Mouse (Mus musculus): ENCODE results near the gene Msh4. TPM values are rescaled to one million over a fixed set of nuclear protein-coding genes. Genes with fewer than 3 reads are reported as not detected.

The Msh4 gene
- polyA plus RNA-seq, 1 experiment from 2014 or later: 0.04 TPM

DNA sequence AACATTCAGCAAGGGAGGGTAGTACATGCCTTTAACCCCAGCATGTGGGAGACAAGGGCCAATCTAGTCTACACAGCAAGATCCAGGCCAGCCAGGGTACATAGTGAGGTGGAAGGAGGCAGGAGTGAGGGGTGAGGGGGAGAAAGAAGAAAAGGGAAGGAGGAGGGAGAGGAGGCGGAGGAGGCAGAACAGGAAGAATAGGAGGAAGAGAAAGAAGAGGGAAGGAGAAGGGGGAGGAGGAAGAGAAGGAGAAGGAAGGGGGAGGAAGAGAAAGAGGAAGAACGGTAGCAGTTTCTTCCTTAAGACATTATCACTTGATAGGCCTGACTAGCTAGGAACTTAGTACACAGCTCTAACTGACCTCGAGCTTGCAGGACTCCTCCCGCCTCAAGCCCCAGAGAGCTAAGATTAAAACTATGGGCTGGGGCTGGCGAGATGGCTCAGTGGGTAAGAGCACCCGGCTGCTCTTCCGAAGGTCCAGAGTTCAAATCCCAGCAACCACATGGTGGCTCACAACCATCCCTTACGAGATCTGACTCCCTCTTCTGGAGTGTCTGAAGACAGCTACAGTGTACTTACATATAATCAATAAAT is 16.7 kb downstream of the Msh4 start:
- TF ChIP-seq EP300 (optimal IDR thresholded peaks at IDR 0.05) (no peak), CTCF (IDR thresholded peaks at IDR 0.05; ENCODE audit: low read depth) (no peak)

GRCm38 (mm10) chr3:153888141-153888540 is 17.8 kb downstream of the Msh4 start:
- 68% methylated on average over 6 of the region's 6 CpGs for WGBS
- Histone ChIP-seq H3K9me3 (ENCODE audit: control insufficient read depth, low read length) (no peaks in the 10 kb centered on the region), H3K9ac (ENCODE audit: low read length) (no peak overlapping the region), H3K4me1 (replicated peaks; ENCODE audit: control insufficient read depth, insufficient read depth) (no peaks in the 10 kb centered on the region), H3K36me3 (ENCODE audit: control insufficient read depth, insufficient read depth, low read length) (no peaks in the 10 kb centered on the region), H3K27ac (replicated peaks) (no peak overlapping the region), H3K4me2 (replicated peaks; ENCODE audit: low read depth) (no peak overlapping the region), H3K27me3 (ENCODE audit: control insufficient read depth, insufficient read depth, low read length) (no peaks in the 10 kb centered on the region), H3K4me3 (ENCODE audit: low read depth, low read length) (no peak overlapping the region)
- ATAC-seq (ENCODE audit: low FRiP score, low TSS enrichment) (no peak), DNase-seq (ENCODE audit: low spot score) (no peak)
- TF ChIP-seq CTCF (IDR thresholded peaks at IDR 0.05; ENCODE audit: low read depth) (no peak), EP300 (optimal IDR thresholded peaks at IDR 0.05) (no peak)

More for the DNA sequence above, 16.7 kb downstream of the Msh4 start:
- no peaks in the 10 kb centered on the region for H3K4me1 ChIP-seq (replicated peaks; ENCODE audit: control insufficient read depth, insufficient read depth)
- no peaks in the 10 kb centered on the region for H3K36me3 ChIP-seq (ENCODE audit: control insufficient read depth, insufficient read depth, low read length)
- no peaks in the 10 kb centered on the region for H3K27me3 ChIP-seq (ENCODE audit: control insufficient read depth, insufficient read depth, low read length)
- no peak overlapping the region for H3K4me3 ChIP-seq (ENCODE audit: low read depth, low read length)
- no peaks in the 10 kb centered on the region for H3K9me3 ChIP-seq (ENCODE audit: control insufficient read depth, low read length)
- WGBS: 72% methylated on average over 7 of the region's 8 CpGs
- no peak overlapping the region for H3K4me2 ChIP-seq (replicated peaks; ENCODE audit: low read depth)
- ATAC-seq (ENCODE audit: low FRiP score, low TSS enrichment) (no peak), DNase-seq (ENCODE audit: low spot score) (no peak)
- no peak overlapping the region for H3K27ac ChIP-seq (replicated peaks)
- H3K9ac ChIP-seq (ENCODE audit: low read length): no peak overlapping the region

GRCm38 (mm10) chr3:153886296-153886695 is 19.6 kb downstream of the Msh4 start:
- no peaks in the 10 kb centered on the region for H3K9me3 ChIP-seq (ENCODE audit: control insufficient read depth, low read length)
- H3K4me3 ChIP-seq (ENCODE audit: low read depth, low read length): no peak overlapping the region
- H3K36me3 ChIP-seq (ENCODE audit: control insufficient read depth, insufficient read depth, low read length): no peaks in the 10 kb centered on the region
- no peak for ATAC-seq (ENCODE audit: low FRiP score, low TSS enrichment)
- no peak for DNase-seq (ENCODE audit: low spot score)
- no peaks in the 10 kb centered on the region for H3K4me1 ChIP-seq (replicated peaks; ENCODE audit: control insufficient read depth, insufficient read depth)
- TF ChIP-seq CTCF (IDR thresholded peaks at IDR 0.05; ENCODE audit: low read depth) (peak; percentile 47), EP300 (optimal IDR thresholded peaks at IDR 0.05) (no peak)
- H3K9ac ChIP-seq (ENCODE audit: low read length): no peak overlapping the region
- H3K4me2 ChIP-seq (replicated peaks; ENCODE audit: low read depth): no peak overlapping the region
- no peak overlapping the region for H3K27ac ChIP-seq (replicated peaks)
- no peaks in the 10 kb centered on the region for H3K27me3 ChIP-seq (ENCODE audit: control insufficient read depth, insufficient read depth, low read length)

GRCm38 (mm10) chr3:153871396-153871795 is 34.5 kb downstream of the Msh4 start:
- Histone ChIP-seq H3K4me1 (replicated peaks; ENCODE audit: control insufficient read depth, insufficient read depth) (no peaks in the 10 kb centered on the region), H3K4me3 (ENCODE audit: low read depth, low read length) (no peak overlapping the region), H3K4me2 (replicated peaks; ENCODE audit: low read depth) (no peak overlapping the region), H3K9me3 (ENCODE audit: control insufficient read depth, low read length) (no peaks in the 10 kb centered on the region), H3K36me3 (ENCODE audit: control insufficient read depth, insufficient read depth, low read length) (no peaks in the 10 kb centered on the region), H3K27me3 (ENCODE audit: control insufficient read depth, insufficient read depth, low read length) (no peaks in the 10 kb centered on the region), H3K27ac (replicated peaks) (no peak overlapping the region), H3K9ac (ENCODE audit: low read length) (no peak overlapping the region)
- DNase-seq (ENCODE audit: low spot score) (no peak), ATAC-seq (ENCODE audit: low FRiP score, low TSS enrichment) (no peak)
- TF ChIP-seq EP300 (optimal IDR thresholded peaks at IDR 0.05) (no peak), CTCF (IDR thresholded peaks at IDR 0.05; ENCODE audit: low read depth) (no peak)
- 85% methylated on average over 5 of the region's 5 CpGs for WGBS

DNA sequence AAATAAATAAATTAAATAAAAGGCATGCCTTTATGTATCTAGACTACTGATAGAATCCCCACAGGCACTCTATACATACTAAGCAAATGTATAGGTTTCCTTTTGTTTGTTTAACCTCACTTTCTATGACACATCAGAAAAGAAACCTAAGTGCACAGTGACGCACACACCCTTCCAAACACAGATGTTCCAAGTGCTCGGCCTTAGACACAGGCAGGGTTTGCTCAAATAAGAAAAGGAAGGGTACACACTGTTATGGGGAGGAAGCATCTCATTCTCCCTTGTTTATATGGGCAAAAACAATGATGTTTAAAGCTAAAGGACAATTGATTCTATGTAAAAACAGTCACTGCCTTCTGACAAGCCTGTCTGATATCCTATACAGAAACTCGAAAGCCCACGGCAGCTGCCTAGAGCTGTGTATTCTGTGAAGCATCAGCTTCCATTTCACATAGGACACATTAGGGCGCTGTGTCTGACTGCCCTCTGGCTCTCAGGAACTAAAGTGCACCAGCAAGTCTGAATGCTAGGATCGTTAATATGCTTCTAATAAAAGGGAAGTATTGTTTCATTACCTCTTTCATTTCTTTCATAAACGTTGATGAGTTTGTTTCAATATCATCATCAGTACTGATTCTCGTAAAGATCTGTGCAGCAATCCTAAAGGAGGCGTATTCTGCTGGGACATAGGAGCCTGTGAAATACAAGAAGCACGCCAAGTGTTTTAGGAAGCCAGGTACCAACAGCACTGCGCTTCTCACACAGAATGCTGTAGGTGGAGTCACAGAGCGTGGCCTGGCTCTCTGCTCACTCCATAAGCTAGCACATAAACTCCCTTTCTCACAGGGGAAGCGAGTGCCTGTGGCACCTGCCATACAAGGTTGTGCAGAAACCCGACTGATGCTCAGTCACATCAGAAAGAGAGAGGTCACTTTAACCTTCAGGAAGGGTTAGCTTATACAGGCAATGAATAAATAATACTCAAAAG is 38.5 kb downstream of the Msh4 start:
- H3K4me2 ChIP-seq (replicated peaks; ENCODE audit: low read depth): no peak overlapping the region
- WGBS: 58% methylated on average over 14 of the region's 14 CpGs
- H3K4me3 ChIP-seq (ENCODE audit: low read depth, low read length): no peak overlapping the region
- no peaks in the 10 kb centered on the region for H3K27me3 ChIP-seq (ENCODE audit: control insufficient read depth, insufficient read depth, low read length)
- ATAC-seq (ENCODE audit: low FRiP score, low TSS enrichment) (no peak), DNase-seq (ENCODE audit: low spot score) (no peak)
- TF ChIP-seq EP300 (optimal IDR thresholded peaks at IDR 0.05) (no peak), CTCF (IDR thresholded peaks at IDR 0.05; ENCODE audit: low read depth) (peak; percentile 68)
- H3K4me1 ChIP-seq (replicated peaks; ENCODE audit: control insufficient read depth, insufficient read depth): no peaks in the 10 kb centered on the region
- no peak overlapping the region for H3K27ac ChIP-seq (replicated peaks)
- no peak overlapping the region for H3K9ac ChIP-seq (ENCODE audit: low read length)
- no peaks in the 10 kb centered on the region for H3K36me3 ChIP-seq (ENCODE audit: control insufficient read depth, insufficient read depth, low read length)
- H3K9me3 ChIP-seq (ENCODE audit: control insufficient read depth, low read length): no peaks in the 10 kb centered on the region

Data from stomach, postnatal 0 days (tissue).